Mouse (Mus musculus) liver, adult 2 months (tissue): ENCODE measurements around the gene Tcn2. TPM values are rescaled to one million over a fixed set of nuclear protein-coding genes. Genes with fewer than 3 reads are reported as not detected.

ENCODE experiments used
- DNase-seq: peaks from one replicate; pipeline ENCODE4 v3.0.0-alpha.2; 2011; ENCODE audit warnings: low read depth, low spot score; ENCODE audit errors: extremely low read depth
- H3K27ac ChIP-seq: fragments of 200-500 bp; replicated peaks from 2 replicates; pipeline ENCODE4 v1.5.1; 2012; ENCODE audit warnings: low read depth, mild to moderate bottlenecking, control low read depth, inconsistent platforms, low read length; ENCODE audit not compliant: insufficient read depth
- H3K27me3 ChIP-seq: fragments of 200-500 bp; 2 replicates; pipeline ENCODE4 v1.6.1; 2012; ENCODE audit warnings: mild to moderate bottlenecking, moderate library complexity, low read length, inconsistent platforms; ENCODE audit not compliant: control insufficient read depth, insufficient read depth
- H3K36me3 ChIP-seq: fragments of 200-500 bp; 2 replicates; pipeline ENCODE4 v1.6.1; 2012; ENCODE audit warnings: low read length, inconsistent platforms; ENCODE audit not compliant: control insufficient read depth, insufficient read depth
- H3K4me1 ChIP-seq: fragments of 200-500 bp; 2 replicates; pipeline ENCODE4 v1.6.1; 2011; ENCODE audit warnings: low read length; ENCODE audit not compliant: control insufficient read depth, insufficient read depth
- H3K4me3 ChIP-seq: fragments of 200-500 bp; 2 replicates; pipeline ENCODE4 v1.5.1; 2011; ENCODE audit warnings: low read depth, mild to moderate bottlenecking, control low read depth, low read length, moderate library complexity; ENCODE audit not compliant: insufficient read depth
- H3K79me2 ChIP-seq: fragments of 200-500 bp; 2 replicates; pipeline ENCODE4 v1.6.1; 2012; ENCODE audit warnings: inconsistent platforms, mild to moderate bottlenecking, low read length, moderate library complexity; ENCODE audit not compliant: control insufficient read depth, insufficient read depth
- H3K9ac ChIP-seq: fragments of 200-500 bp; 2 replicates; pipeline ENCODE4 v1.6.1; 2012; ENCODE audit warnings: low read depth, mild to moderate bottlenecking, control low read depth, inconsistent platforms, low read length
- CTCF ChIP-seq: fragments of 200-500 bp; IDR thresholded peaks from 2 replicates; pipeline ENCODE4 v1.5.1; 2011; ENCODE audit warnings: low read depth, low read length, control low read depth
- POLR2A ChIP-seq: fragments of 200-500 bp; IDR thresholded peaks from 2 replicates; pipeline ENCODE4 v1.6.1; 2011; ENCODE audit warnings: low read length, control low read depth; ENCODE audit not compliant: insufficient read depth; ENCODE audit errors: extremely low read depth
- WGBS: fragments of 180-500 bp; shearing (Covaris S2); methylation state at CpG from one replicate; pipeline ENCODE4 v1.1.7; 2018; 5-methylcytosine and 5-hydroxymethylcytosine counted together
- polyA plus RNA-seq: library from polyadenylated mRNA; depleted of rRNA; stranded (reverse); fragments of >200 nt; gene quantifications from 2 replicates; pipeline ENCODE4 v1.2.3, GENCODE M21; 2012
- total RNA-seq: library from RNA; depleted of rRNA; stranded (reverse); fragments of >200 nt; gene quantifications from 2 replicates; pipeline ENCODE4 v1.2.3, GENCODE M21; 2014

The Tcn2 gene
- total and polyA plus RNA-seq, 2 experiments, result 101 to 211 TPM

- Histone ChIP-seq H3K27me3 (peaks cover 5% of the 10 kb centered on the region), H3K36me3 (no peaks in the 10 kb centered on the region), H3K9ac (no peak overlapping the region), H3K4me1 (peaks cover 3% of the 10 kb centered on the region; the same call in 1 of the 2 replicates), H3K27ac (no peak overlapping the region), H3K4me3 (no peak overlapping the region), H3K79me2 (no peaks in the 10 kb centered on the region)
- DNase-seq, result no peak
- WGBS, result 86% methylated on average over 5 of the region's 5 CpGs
- TF ChIP-seq POLR2A (no peak), CTCF (no peak)
These were observed 21.2 kb downstream of the Tcn2 start for GRCm38 (mm10) chr11:3910513-3911310.

GRCm38 (mm10) chr11:3909236-3909635, 22.7 kb downstream of the Tcn2 start:
- WGBS, result 84% methylated on average over 4 of the region's 4 CpGs
- no peaks in the 10 kb centered on the region for H3K79me2 ChIP-seq
- H3K27ac ChIP-seq, result no peak overlapping the region
- H3K4me1 ChIP-seq, result peaks cover 3% of the 10 kb centered on the region; the same call in 1 of the 2 replicates
- H3K4me3 ChIP-seq, result no peak overlapping the region
- no peak overlapping the region for H3K9ac ChIP-seq
- TF ChIP-seq CTCF, result no peak
- TF ChIP-seq POLR2A, result no peak
- H3K36me3 ChIP-seq, result no peaks in the 10 kb centered on the region
- peaks cover 5% of the 10 kb centered on the region for H3K27me3 ChIP-seq
- DNase-seq, result no peak

DNA sequence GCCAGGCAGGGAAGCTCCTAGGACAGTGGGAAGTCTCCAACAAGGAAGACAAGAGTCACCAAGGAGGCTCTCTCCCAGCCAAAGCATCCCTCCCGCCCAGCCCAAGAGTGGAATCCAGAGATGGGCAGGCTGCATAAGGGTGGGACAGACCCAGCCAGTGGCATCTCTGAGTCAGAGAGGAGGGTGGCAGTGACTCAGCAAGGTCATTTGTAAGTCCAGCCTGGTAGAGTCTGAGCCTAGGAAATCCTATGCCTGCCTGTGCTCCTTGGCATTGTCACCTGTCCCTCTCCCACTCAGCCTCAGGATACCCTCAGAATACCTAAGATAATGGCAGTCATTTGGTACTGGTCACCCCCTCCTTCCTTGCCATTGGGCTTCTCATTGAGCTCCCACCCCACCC, 26.5 kb downstream of the Tcn2 start:
- Histone ChIP-seq H3K9ac (no peak overlapping the region), H3K4me3 (no peak overlapping the region), H3K27me3 (no peaks in the 10 kb centered on the region), H3K4me1 (no peaks in the 10 kb centered on the region), H3K27ac (no peak overlapping the region), H3K36me3 (no peaks in the 10 kb centered on the region), H3K79me2 (no peaks in the 10 kb centered on the region)
- TF ChIP-seq CTCF, result no peak
- no peak for TF ChIP-seq POLR2A
- WGBS, result 85% methylated on average over 1 of the region's 1 CpGs
- no peak for DNase-seq

- TF ChIP-seq POLR2A (no peak), CTCF (no peak)
- H3K27ac ChIP-seq, result no peak overlapping the region
- no peaks in the 10 kb centered on the region for H3K4me1 ChIP-seq
- H3K79me2 ChIP-seq, result no peaks in the 10 kb centered on the region
- H3K27me3 ChIP-seq, result no peaks in the 10 kb centered on the region
- 80% methylated on average over 6 of the region's 6 CpGs for WGBS
- H3K4me3 ChIP-seq, result no peak overlapping the region
- H3K9ac ChIP-seq, result no peak overlapping the region
- no peaks in the 10 kb centered on the region for H3K36me3 ChIP-seq
- no peak for DNase-seq
These were observed 27.3 kb downstream of the Tcn2 start for GRCm38 (mm10) chr11:3904673-3905072.

GRCm38 (mm10) chr11:3903046-3903445, 28.9 kb downstream of the Tcn2 start:
- H3K4me1 ChIP-seq, result no peaks in the 10 kb centered on the region
- no peaks in the 10 kb centered on the region for H3K36me3 ChIP-seq
- no peak overlapping the region for H3K27ac ChIP-seq
- no peaks in the 10 kb centered on the region for H3K27me3 ChIP-seq
- WGBS, result 63% methylated on average over 5 of the region's 5 CpGs
- H3K9ac ChIP-seq, result no peak overlapping the region
- no peak overlapping the region for H3K4me3 ChIP-seq
- H3K79me2 ChIP-seq, result no peaks in the 10 kb centered on the region
- TF ChIP-seq CTCF (no peak), POLR2A (no peak)
- DNase-seq, result no peak

GRCm38 (mm10) chr11:3902516-3902915, 29.4 kb downstream of the Tcn2 start:
- no peaks in the 10 kb centered on the region for H3K79me2 ChIP-seq
- H3K27ac ChIP-seq, result no peak overlapping the region
- no peaks in the 10 kb centered on the region for H3K27me3 ChIP-seq
- no peak for DNase-seq
- TF ChIP-seq POLR2A (no peak), CTCF (no peak)
- 95% methylated on average over 3 of the region's 3 CpGs for WGBS
- no peak overlapping the region for H3K9ac ChIP-seq
- H3K4me3 ChIP-seq, result no peak overlapping the region
- H3K4me1 ChIP-seq, result no peaks in the 10 kb centered on the region
- no peaks in the 10 kb centered on the region for H3K36me3 ChIP-seq
